Mouse (Mus musculus) adrenal gland, adult 18-20 months (tissue): ENCODE data around the gene Pigk. TPM values are rescaled to one million over a fixed set of nuclear protein-coding genes. Genes with fewer than 3 reads are reported as not detected.

Experiments used
- DNase-seq, 2 experiments: peaks; one replicate each; pipeline ENCODE4 v3.0.0; 2021 to 2022; ENCODE audit warnings: low spot score in 2 of 2
- total RNA-seq, 2 experiments: library from RNA; stranded (reverse); gene quantifications; 1 replicate in 1 of 2; 2 replicates in 1 of 2; pipeline ENCODE4 v1.2.3; 2021

Pigk gene
- total RNA-seq, 2 experiments from 2014 or later: 50.6 to 63.5 TPM

- no peak for DNase-seq
These were observed 257.5 kb downstream of the Pigk start for GRCm38 (mm10) chr3:152971373-152971772.

GRCm38 (mm10) chr3:152979481-152980092 lies 265.7 kb downstream of the Pigk start:
- DNase-seq: no peak

GRCm38 (mm10) chr3:152980431-152980830 lies 266.5 kb downstream of the Pigk start:
- DNase-seq: no peak

DNA sequence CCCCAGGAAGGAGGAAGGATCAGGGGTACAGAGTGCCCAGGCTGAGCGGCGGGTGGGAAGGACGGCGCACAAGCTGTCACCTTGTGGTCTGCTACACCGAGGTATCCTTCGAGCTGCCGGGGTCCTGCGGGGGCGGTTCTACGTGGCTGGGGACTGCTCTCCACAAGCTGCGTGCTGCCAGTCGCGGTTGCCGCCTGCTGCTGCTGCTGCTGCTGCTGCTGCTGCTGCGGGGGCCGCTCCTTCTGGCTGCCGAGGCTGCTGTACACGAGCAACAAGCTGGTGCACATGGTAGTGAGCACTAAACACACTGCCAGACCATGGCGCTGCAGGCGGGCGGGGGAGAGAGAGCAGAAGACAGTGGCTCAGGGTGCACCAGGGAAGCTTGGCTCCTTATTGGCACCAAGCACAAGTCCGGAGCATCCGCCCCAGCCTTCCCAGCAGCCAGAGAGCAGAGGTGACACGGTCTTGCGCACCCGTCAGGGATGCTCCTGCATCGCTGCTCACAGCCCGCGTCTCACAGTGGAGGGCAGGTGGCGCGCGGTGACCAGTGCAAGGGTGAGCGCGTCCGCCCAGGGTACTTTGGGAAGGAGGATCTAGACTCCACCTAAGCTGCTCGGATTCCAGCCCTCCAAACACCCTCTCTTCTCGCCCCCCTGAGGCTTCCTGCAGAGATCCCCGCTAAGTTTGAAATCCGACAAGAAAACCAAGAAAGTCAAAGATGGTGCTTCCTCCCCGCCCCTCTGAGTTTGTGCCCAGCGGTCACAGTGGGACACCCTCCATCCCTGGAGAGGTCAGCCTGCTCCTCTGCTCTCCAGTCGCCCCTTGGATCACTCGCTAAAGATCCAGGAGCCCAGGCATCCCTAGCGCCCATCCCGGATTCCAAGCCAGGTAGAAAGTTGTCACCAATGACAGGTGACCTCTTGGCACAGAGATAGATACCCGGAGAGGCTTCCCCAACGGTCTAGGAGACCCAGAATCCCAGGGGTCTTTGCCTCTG lies 267.4 kb downstream of the Pigk start:
- no peak for DNase-seq

- DNase-seq: no peak
These were observed 268.1 kb downstream of the Pigk start, which contains the start of gene St6galnac5 for GRCm38 (mm10) chr3:152981988-152982387. TSS of gene St6galnac5 (minus strand) at chr3:152982246.

GRCm38 (mm10) chr3:152990787-152991186 lies 276.9 kb downstream of the Pigk start:
- no peak for DNase-seq

- DNase-seq: no peak
These were observed 279.7 kb downstream of the Pigk start for GRCm38 (mm10) chr3:152993608-152994007.

- DNase-seq: no peak
These were observed 284.2 kb downstream of the Pigk start for GRCm38 (mm10) chr3:152998106-152998505.

DNA sequence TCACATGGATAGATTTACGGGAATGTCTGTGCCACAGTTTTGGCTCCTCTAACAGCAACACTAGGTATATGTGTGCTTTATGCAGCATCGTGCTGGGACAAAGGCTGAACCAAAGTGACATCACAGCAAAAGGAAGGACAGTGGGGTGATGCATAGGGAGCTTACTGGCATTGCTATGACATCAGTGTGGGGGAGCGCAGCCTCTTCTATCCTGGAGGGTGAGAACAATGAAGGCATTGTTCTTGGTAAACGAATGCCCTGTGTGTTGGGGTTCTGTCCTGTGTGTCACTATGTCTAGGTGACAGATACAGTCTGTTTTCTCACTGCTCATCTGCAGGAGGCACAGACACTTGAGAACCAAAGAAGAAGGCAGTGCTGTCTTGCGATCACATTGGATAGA lies 285.0 kb downstream of the Pigk start:
- DNase-seq: no peak

- DNase-seq: no peak
These were observed 293.0 kb downstream of the Pigk start for GRCm38 (mm10) chr3:153006893-153007292.

GRCm38 (mm10) chr3:153016355-153016754 lies 302.5 kb downstream of the Pigk start:
- DNase-seq: no peak

DNA sequence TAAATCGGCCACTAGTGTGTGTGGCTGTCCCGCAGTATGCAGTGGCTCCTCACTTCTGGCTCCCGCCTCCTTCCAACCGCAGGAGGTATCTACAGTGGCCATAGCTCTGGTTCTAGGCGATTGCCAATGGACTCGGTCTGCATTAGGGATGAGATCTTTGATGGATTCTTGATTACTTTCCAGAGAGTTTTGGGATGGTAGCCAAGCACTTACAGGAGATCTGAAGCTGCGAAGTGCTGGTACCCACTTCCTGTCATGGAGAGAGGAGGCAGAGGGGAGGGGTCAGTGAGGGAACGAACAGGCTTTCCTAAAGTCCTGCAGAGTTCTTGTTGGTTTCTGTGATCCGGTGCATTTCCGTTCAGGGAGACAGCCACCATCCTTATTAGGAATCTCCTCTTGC lies 304.2 kb downstream of the Pigk start:
- DNase-seq: no peak

- DNase-seq: no peak
These were observed 310.1 kb downstream of the Pigk start for GRCm38 (mm10) chr3:153024016-153024415.

Other genes with a start within 250 kb of the Pigk start
- 1 to 10 TPM; 3.0 to 4.4 TPM for gene Ak5, start 45.7 kb upstream of the Pigk start, total RNA-seq